8 mouse cellular contexts compared by ENCODE assay signal in genomic region chr1:74285212-74286010, GRCm38 (mm10). TPM values are rescaled to one million over a fixed set of nuclear protein-coding genes. Genes with fewer than 3 reads are reported as not detected.
A peak's percentile ranks its signal among the peaks of the same experiment; 100 is the strongest.
DNase-seq lines count a peak whose midpoint lies in the region; ATAC-seq and TF ChIP-seq lines count a peak whose summit lies in the region.

No protein-coding gene starts in this region.

- H3K27ac ChIP-seq in kidney, embryonic 14.5 days (ENCODE audit: low read depth, low read length): no peak overlapping the region
- no peak overlapping the region for H3K27ac ChIP-seq in ES-E14 (ENCODE audit: insufficient read depth, low read depth, low read length, poor library complexity, severe bottlenecking)
- H3K27ac ChIP-seq in embryonic facial prominence, embryonic 14.5 days (replicated peaks; ENCODE audit: low read depth, low read length): no peak overlapping the region
- peak overlapping the region; percentile 85 for H3K27ac ChIP-seq in limb, embryonic 10.5 days
- peak overlapping the region; percentile 66 for H3K27ac ChIP-seq in neural tube, embryonic 15.5 days (replicated peaks)

- WGBS in kidney, embryonic 14.5 days: 4% methylated on average over 23 of the region's 23 CpGs
- 2% methylated on average over 23 of the region's 23 CpGs for WGBS in embryonic facial prominence, embryonic 14.5 days
- WGBS in limb, embryonic 10.5 days: 4% methylated on average over 23 of the region's 23 CpGs
- 3% methylated on average over 23 of the region's 23 CpGs for WGBS in neural tube, embryonic 15.5 days

- peak overlapping the region; percentile 73 for H3K9ac ChIP-seq in kidney, embryonic 14.5 days (ENCODE audit: low read depth, low read length)
- H3K9ac ChIP-seq in ES-E14 (ENCODE audit: insufficient read depth, low read depth, low read length, poor library complexity, severe bottlenecking): peak overlapping the region; percentile 76
- H3K9ac ChIP-seq in embryonic facial prominence, embryonic 14.5 days (ENCODE audit: low read depth, low read length): peak overlapping the region; percentile 90
- peak overlapping the region; percentile 69 for H3K9ac ChIP-seq in neural tube, embryonic 15.5 days (replicated peaks)

- in situ Hi-C loops in ES-E14 (cut with MboI; ENCODE audit: low sequenced_read_pairs in 2 of 2, unreplicated experiment in 2 of 2): no loop called here

- peaks cover 47% of the 10 kb centered on the region for H3K36me3 ChIP-seq in kidney, embryonic 14.5 days (ENCODE audit: control insufficient read depth, insufficient read depth, low read length)
- H3K36me3 ChIP-seq in ES-E14 (ENCODE audit: control insufficient read depth, insufficient read depth, low read length, poor library complexity, severe bottlenecking): peaks cover 49% of the 10 kb centered on the region
- H3K36me3 ChIP-seq in embryonic facial prominence, embryonic 14.5 days (ENCODE audit: control insufficient read depth, insufficient read depth, low read length): peaks cover 51% of the 10 kb centered on the region
- H3K36me3 ChIP-seq in limb, embryonic 10.5 days: peaks cover 61% of the 10 kb centered on the region
- peaks cover 40% of the 10 kb centered on the region for H3K36me3 ChIP-seq in neural tube, embryonic 15.5 days

- peak overlapping the region; percentile 83 for H3K4me3 ChIP-seq in kidney, embryonic 14.5 days (ENCODE audit: low read length)
- H3K4me3 ChIP-seq in ES-E14 (ENCODE audit: insufficient read depth in 1 of 2, low read depth in 1 of 2, low read length in 2 of 2, poor library complexity in 1 of 2, severe bottlenecking in 1 of 2): peak overlapping the region; percentile 79 to 89
- peak overlapping the region; percentile 90 for H3K4me3 ChIP-seq in embryonic facial prominence, embryonic 14.5 days (ENCODE audit: low read depth, low read length)
- peak overlapping the region; percentile 78 for H3K4me3 ChIP-seq in limb, embryonic 10.5 days
- H3K4me3 ChIP-seq in neural tube, embryonic 15.5 days (replicated peaks): peak overlapping the region; percentile 80

- no peak for ATAC-seq in kidney, embryonic 14.5 days (ENCODE audit: low FRiP score, low TSS enrichment)
- ATAC-seq in embryonic facial prominence, embryonic 14.5 days (ENCODE audit: low read depth): peak; percentile 0; the same call in 1 of the 2 replicates
- peak; percentile 19; the same call in 1 of the 2 replicates for ATAC-seq in neural tube, embryonic 15.5 days (ENCODE audit: low FRiP score)

- H3K4me1 ChIP-seq in kidney, embryonic 14.5 days (ENCODE audit: control insufficient read depth, insufficient read depth, low read length): peaks cover 9% of the 10 kb centered on the region; the same call in 1 of the 2 replicates
- 0 out of 4 replicates have a peak, but pooled peaks cover 0 to 2% of the 10 kb centered on the region in 2 experiments for H3K4me1 ChIP-seq in ES-E14 (ENCODE audit: control insufficient read depth in 2 of 2, insufficient read depth in 2 of 2, low read length in 2 of 2, poor library complexity in 1 of 2)
- peaks cover 4% of the 10 kb centered on the region; the same call in 1 of the 2 replicates for H3K4me1 ChIP-seq in embryonic facial prominence, embryonic 14.5 days (ENCODE audit: control insufficient read depth, insufficient read depth, low read length)
- peaks cover 28% of the 10 kb centered on the region for H3K4me1 ChIP-seq in limb, embryonic 10.5 days
- peaks cover 65% of the 10 kb centered on the region for H3K4me1 ChIP-seq in neural tube, embryonic 15.5 days

- DNase-seq in kidney, adult 11 months: no peak
- no peak for DNase-seq in ES-E14 (ENCODE audit: low read depth, low spot score)
- DNase-seq in embryonic facial prominence, embryonic 14.5 days (ENCODE audit: low spot score): no peak
- no peak for DNase-seq in limb, embryonic 10.5 days (ENCODE audit: low spot score)
- DNase-seq in spleen, adult 18-20 months: no peak
- DNase-seq in natural killer cell, adult 2 months (ENCODE audit: low spot score in 2 of 2): no peak

- no peaks in the 10 kb centered on the region for H3K9me3 ChIP-seq in kidney, embryonic 14.5 days (ENCODE audit: control insufficient read depth, low read length)
- H3K9me3 ChIP-seq in ES-E14 (ENCODE audit: control insufficient read depth, insufficient read depth, low read depth, low read length): no peaks in the 10 kb centered on the region
- no peaks in the 10 kb centered on the region for H3K9me3 ChIP-seq in embryonic facial prominence, embryonic 14.5 days (ENCODE audit: control insufficient read depth, low read length)
- no peaks in the 10 kb centered on the region for H3K9me3 ChIP-seq in limb, embryonic 10.5 days (replicated peaks)
- no peaks in the 10 kb centered on the region for H3K9me3 ChIP-seq in neural tube, embryonic 15.5 days (replicated peaks)

- no peaks in the 10 kb centered on the region for H3K27me3 ChIP-seq in kidney, embryonic 14.5 days (ENCODE audit: control insufficient read depth, insufficient read depth, low read length)
- no peaks in the 10 kb centered on the region for H3K27me3 ChIP-seq in embryonic facial prominence, embryonic 14.5 days (replicated peaks; ENCODE audit: control insufficient read depth, insufficient read depth, low read length)
- H3K27me3 ChIP-seq in limb, embryonic 10.5 days (ENCODE audit: low read depth, poor library complexity, severe bottlenecking): no peaks in the 10 kb centered on the region
- H3K27me3 ChIP-seq in neural tube, embryonic 15.5 days (replicated peaks): no peaks in the 10 kb centered on the region

- peak overlapping the region; percentile 78 for H3K4me2 ChIP-seq in kidney, embryonic 14.5 days (replicated peaks; ENCODE audit: low read depth, low read length)
- H3K4me2 ChIP-seq in embryonic facial prominence, embryonic 14.5 days (ENCODE audit: low read depth, low read length): peak overlapping the region; percentile 85
- H3K4me2 ChIP-seq in neural tube, embryonic 15.5 days: peak overlapping the region; percentile 72

TF ChIP-seq in ES-E14, 5 proteins besides CTCF, POLR2A, EP300 and RAD21:
- TF ChIP-seq ZC3H11A (IDR thresholded peaks at IDR 0.05; ENCODE audit: borderline replicate concordance, low read depth, low read length) (no peak), MAFK (IDR thresholded peaks at IDR 0.05; ENCODE audit: insufficient read depth, low read depth, low read length) (no peak), CHD2 (IDR thresholded peaks at IDR 0.05; ENCODE audit: low read depth, low read length) (no peak), HCFC1 (IDR thresholded peaks at IDR 0.05; ENCODE audit: borderline replicate concordance, insufficient read depth, low read length) (no peak), ZNF384 (IDR thresholded peaks at IDR 0.05; ENCODE audit: low read depth, low read length) (no peak)

RNA-seq across cellular contexts. Expression of gene Pnkd, which starts 0.7 kb away (rescaled TPM):
- polyA plus RNA-seq in kidney, embryonic 14.5 days (2014; fragmentation: Nextera tagmentation; extraction: Ambion mirVana): 126 and 154 TPM in 2 replicates
- total RNA-seq in ES-E14 (2012; rRNA removed): 63.9 and 84.4 TPM in 2 replicates
- 119 and 133 TPM in 2 replicates for polyA plus RNA-seq in embryonic facial prominence, embryonic 14.5 days (2014; fragmentation: Nextera tagmentation; extraction: Ambion mirVana)
- polyA plus RNA-seq in limb, embryonic 10.5 days (2016; fragmentation: Nextera tagmentation; extraction: Ambion mirVana): 113 and 121 TPM in 2 replicates
- polyA plus RNA-seq in neural tube, embryonic 15.5 days (2015; fragmentation: Nextera tagmentation; extraction: Ambion mirVana): 152 and 156 TPM in 2 replicates

RNA-seq across cellular contexts. Expression of gene Aamp, which starts 0.9 kb away (rescaled TPM):
- polyA plus RNA-seq in kidney, embryonic 14.5 days (2014; fragmentation: Nextera tagmentation; extraction: Ambion mirVana): 249 and 258 TPM in 2 replicates
- 127 and 138 TPM in 2 replicates for total RNA-seq in ES-E14 (2012; rRNA removed)
- polyA plus RNA-seq in embryonic facial prominence, embryonic 14.5 days (2014; fragmentation: Nextera tagmentation; extraction: Ambion mirVana): 214 and 224 TPM in 2 replicates
- polyA plus RNA-seq in limb, embryonic 10.5 days (2016; fragmentation: Nextera tagmentation; extraction: Ambion mirVana): 263 and 272 TPM in 2 replicates
- 209 and 236 TPM in 2 replicates for polyA plus RNA-seq in neural tube, embryonic 15.5 days (2015; fragmentation: Nextera tagmentation; extraction: Ambion mirVana)

RNA-seq across cellular contexts. Expression of gene Gpbar1, which starts 7.1 kb away (rescaled TPM):
- 2.5 and 3.2 TPM in 2 replicates for polyA plus RNA-seq in kidney, embryonic 14.5 days (2014; fragmentation: Nextera tagmentation; extraction: Ambion mirVana)
- total RNA-seq in ES-E14 (2012; rRNA removed): 0.45 and 0.95 TPM in 2 replicates
- 0.20 and 0.21 TPM in 2 replicates for polyA plus RNA-seq in embryonic facial prominence, embryonic 14.5 days (2014; fragmentation: Nextera tagmentation; extraction: Ambion mirVana)
- 0.26 TPM in 1 of 2 replicates, not detected in the other for polyA plus RNA-seq in limb, embryonic 10.5 days (2016; fragmentation: Nextera tagmentation; extraction: Ambion mirVana)
- polyA plus RNA-seq in neural tube, embryonic 15.5 days (2015; fragmentation: Nextera tagmentation; extraction: Ambion mirVana): 0.73 TPM in 1 of 2 replicates, not detected in the other

RNA-seq across cellular contexts. Expression of gene Tmbim1, which starts 20.0 kb away (rescaled TPM):
- 16.3 and 18.1 TPM in 2 replicates for polyA plus RNA-seq in kidney, embryonic 14.5 days (2014; fragmentation: Nextera tagmentation; extraction: Ambion mirVana)
- total RNA-seq in ES-E14 (2012; rRNA removed): 38.0 and 41.9 TPM in 2 replicates
- 35.4 and 35.6 TPM in 2 replicates for polyA plus RNA-seq in embryonic facial prominence, embryonic 14.5 days (2014; fragmentation: Nextera tagmentation; extraction: Ambion mirVana)
- 10.7 and 12.0 TPM in 2 replicates for polyA plus RNA-seq in limb, embryonic 10.5 days (2016; fragmentation: Nextera tagmentation; extraction: Ambion mirVana)
- polyA plus RNA-seq in neural tube, embryonic 15.5 days (2015; fragmentation: Nextera tagmentation; extraction: Ambion mirVana): 10.1 and 12.9 TPM in 2 replicates

RNA-seq across cellular contexts. Expression of gene Arpc2, which starts 49.5 kb away (rescaled TPM):
- 378 and 417 TPM in 2 replicates for polyA plus RNA-seq in kidney, embryonic 14.5 days (2014; fragmentation: Nextera tagmentation; extraction: Ambion mirVana)
- 67.5 and 100 TPM in 2 replicates for total RNA-seq in ES-E14 (2012; rRNA removed)
- 341 and 347 TPM in 2 replicates for polyA plus RNA-seq in embryonic facial prominence, embryonic 14.5 days (2014; fragmentation: Nextera tagmentation; extraction: Ambion mirVana)
- polyA plus RNA-seq in limb, embryonic 10.5 days (2016; fragmentation: Nextera tagmentation; extraction: Ambion mirVana): 355 and 369 TPM in 2 replicates
- polyA plus RNA-seq in neural tube, embryonic 15.5 days (2015; fragmentation: Nextera tagmentation; extraction: Ambion mirVana): 393 and 423 TPM in 2 replicates

Comparison
In these comparisons a context has a peak if more than half of its experiments do, and no peak if none do; other contexts are left out.
1. H3K27ac ChIP-seq: peak in limb, embryonic 10.5 days (single experiment) and neural tube, embryonic 15.5 days (single experiment); none in kidney, embryonic 14.5 days (single experiment), ES-E14 (single experiment) and embryonic facial prominence, embryonic 14.5 days (single experiment).
2. Peak in every context shown above with its lines, with median percentiles within 50 percentile points of each other: H3K4me2 ChIP-seq, H3K4me3 ChIP-seq and H3K9ac ChIP-seq.